Mouse (Mus musculus) liver, embryonic 14.5 days (tissue): ENCODE measurements around the gene Gm49358.

Experiments used
- CTCF ChIP-seq: IDR thresholded peaks from 2 replicates; pipeline ENCODE4 v1.5.1; 2016; ENCODE audit warnings: antibody characterized with exemption, low read depth, control low read depth
- EP300 ChIP-seq: IDR thresholded peaks from 2 replicates; pipeline ENCODE4 v1.6.1; 2016; ENCODE audit warnings: antibody characterized with exemption, low read depth

- TF ChIP-seq CTCF (no peak), EP300 (no peak)
These were observed 73.0 kb downstream of the Gm49358 start for GRCm38 (mm10) chr10:86836784-86837183.
